Mouse (Mus musculus) midbrain, embryonic 12.5 days (tissue): Measurements from ENCODE around the gene Ms4a14. TPM values are rescaled to one million over a fixed set of nuclear protein-coding genes. Genes with fewer than 3 reads are reported as not detected.

Source experiments
- polyA plus RNA-seq: library from polyadenylated mRNA; unstranded; fragments of >200 nt; fragmentation: Nextera tagmentation; extraction: Ambion mirVana; gene quantifications from 2 replicates; pipeline ENCODE4 v1.2.1, GENCODE M21; 2016

The Ms4a14 gene
- polyA plus RNA-seq, 1 experiment from 2014 or later, result 0.04 TPM

Other genes with a start within 250 kb of the Ms4a14 start
- gene Ms4a8a, start 233.4 kb downstream of the Ms4a14 start, polyA plus RNA-seq, result not detected in 2 replicates
- gene 1700017D01Rik, start 183.6 kb downstream of the Ms4a14 start, polyA plus RNA-seq, result not detected in 2 replicates
- gene 1700025F22Rik, start 149.1 kb downstream of the Ms4a14 start, polyA plus RNA-seq, result not detected in 2 replicates
- not detected in 2 replicates for gene Ms4a13, start 117.7 kb downstream of the Ms4a14 start, polyA plus RNA-seq
- not detected in 2 replicates for gene Ms4a12, start 82.0 kb downstream of the Ms4a14 start, polyA plus RNA-seq
- gene Ms4a1, start 48.2 kb downstream of the Ms4a14 start, polyA plus RNA-seq, result not detected in 2 replicates
- not detected in 2 replicates for gene Ms4a5, start 30.6 kb downstream of the Ms4a14 start, polyA plus RNA-seq
- gene Ms4a7, start 21.7 kb upstream of the Ms4a14 start, polyA plus RNA-seq, result 2.3 and 2.7 TPM in 2 replicates
- 1.9 and 3.1 TPM in 2 replicates for gene Ms4a4a, start 61.1 kb upstream of the Ms4a14 start, polyA plus RNA-seq
- 0.13 and 0.17 TPM in 2 replicates for gene Ms4a4c, start 90.3 kb upstream of the Ms4a14 start, polyA plus RNA-seq
- gene Ms4a4b, start 129.1 kb upstream of the Ms4a14 start, polyA plus RNA-seq, result not detected in 2 replicates
- gene Ms4a6c, start 154.9 kb upstream of the Ms4a14 start, polyA plus RNA-seq, result 2.1 and 3.1 TPM in 2 replicates
- not detected in 2 replicates for gene Gm8369, start 171.5 kb upstream of the Ms4a14 start, polyA plus RNA-seq
- 3.1 and 3.3 TPM in 2 replicates for gene Ms4a6b, start 202.1 kb upstream of the Ms4a14 start, polyA plus RNA-seq
- gene Ms4a4d, start 222.3 kb upstream of the Ms4a14 start, polyA plus RNA-seq, result 0.20 TPM in 1 of 2 replicates, not detected in the other